Mouse (Mus musculus): ENCODE data around the gene Sh3bgrl3. TPM values are rescaled to one million over a fixed set of nuclear protein-coding genes. Genes with fewer than 3 reads are reported as not detected.

The Sh3bgrl3 gene
- polyA plus RNA-seq, 1 experiment from 2014 or later: 295 TPM

DNA sequence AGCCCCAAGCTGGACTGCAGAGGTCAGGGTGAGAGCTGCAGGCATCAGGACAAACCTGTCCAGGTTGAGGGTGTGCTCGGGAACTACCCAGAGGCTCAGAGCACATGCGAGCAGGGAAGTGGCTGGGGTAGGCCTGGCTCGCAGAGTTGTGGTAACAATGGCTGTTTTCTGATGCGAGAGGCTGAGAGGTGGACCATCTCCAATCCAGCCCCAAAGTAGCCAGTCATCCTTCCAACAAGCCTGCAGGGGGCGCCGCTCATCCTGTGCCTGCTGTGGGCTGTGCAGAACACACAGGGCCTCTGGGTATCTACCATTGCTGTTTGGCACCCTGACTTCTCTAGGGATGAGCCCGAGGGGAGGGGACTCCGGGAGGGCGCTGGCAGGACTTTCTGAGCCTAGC, 8.9 kb downstream of the Sh3bgrl3 start:
- WGBS: 64% methylated on average over 9 of the region's 9 CpGs
- DNase-seq (ENCODE audit: low spot score): peak; percentile 36
- no peak for ATAC-seq (ENCODE audit: insufficient read depth, low FRiP score, low TSS enrichment)
- Histone ChIP-seq H3K4me3 (ENCODE audit: low read depth, low read length) (no peak overlapping the region), H3K9me3 (ENCODE audit: control insufficient read depth, low read length) (no peaks in the 10 kb centered on the region), H3K36me3 (ENCODE audit: control insufficient read depth, insufficient read depth, low read length) (no peaks in the 10 kb centered on the region), H3K4me2 (ENCODE audit: low read depth) (no peak overlapping the region), H3K9ac (ENCODE audit: low read length) (no peak overlapping the region), H3K4me1 (ENCODE audit: control insufficient read depth, insufficient read depth, low read length) (no peaks in the 10 kb centered on the region), H3K27me3 (ENCODE audit: control insufficient read depth, insufficient read depth, low read length) (no peaks in the 10 kb centered on the region), H3K27ac (ENCODE audit: low read depth, low read length) (no peak overlapping the region)

DNA sequence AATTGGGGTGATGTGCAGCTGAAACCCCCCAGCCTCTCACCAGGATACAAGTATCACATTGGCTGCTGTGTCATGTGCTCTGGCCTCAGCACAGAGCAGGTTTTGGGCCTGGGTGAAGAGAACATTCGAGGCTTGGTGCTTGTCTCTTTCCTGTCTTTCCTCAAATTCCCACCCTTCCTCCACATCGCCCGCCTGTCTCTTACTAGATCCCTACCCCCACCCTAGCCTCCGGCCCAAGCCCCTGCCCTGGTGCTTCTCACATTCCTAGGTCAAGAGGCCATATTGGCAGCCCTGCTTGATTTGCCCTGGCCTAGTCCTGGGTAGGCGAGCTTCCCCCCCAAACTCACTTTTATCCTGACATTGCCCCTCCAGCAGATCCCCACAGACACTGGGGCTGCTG, 9.5 kb downstream of the Sh3bgrl3 start:
- no peaks in the 10 kb centered on the region for H3K9me3 ChIP-seq (ENCODE audit: control insufficient read depth, low read length)
- H3K9ac ChIP-seq (ENCODE audit: low read length): no peak overlapping the region
- no peak overlapping the region for H3K27ac ChIP-seq (ENCODE audit: low read depth, low read length)
- ATAC-seq (ENCODE audit: insufficient read depth, low FRiP score, low TSS enrichment): no peak
- no peaks in the 10 kb centered on the region for H3K4me1 ChIP-seq (ENCODE audit: control insufficient read depth, insufficient read depth, low read length)
- no peaks in the 10 kb centered on the region for H3K27me3 ChIP-seq (ENCODE audit: control insufficient read depth, insufficient read depth, low read length)
- 71% methylated on average over 5 of the region's 5 CpGs for WGBS
- H3K36me3 ChIP-seq (ENCODE audit: control insufficient read depth, insufficient read depth, low read length): no peaks in the 10 kb centered on the region
- no peak overlapping the region for H3K4me2 ChIP-seq (ENCODE audit: low read depth)
- no peak overlapping the region for H3K4me3 ChIP-seq (ENCODE audit: low read depth, low read length)
- DNase-seq (ENCODE audit: low spot score): no peak

DNA sequence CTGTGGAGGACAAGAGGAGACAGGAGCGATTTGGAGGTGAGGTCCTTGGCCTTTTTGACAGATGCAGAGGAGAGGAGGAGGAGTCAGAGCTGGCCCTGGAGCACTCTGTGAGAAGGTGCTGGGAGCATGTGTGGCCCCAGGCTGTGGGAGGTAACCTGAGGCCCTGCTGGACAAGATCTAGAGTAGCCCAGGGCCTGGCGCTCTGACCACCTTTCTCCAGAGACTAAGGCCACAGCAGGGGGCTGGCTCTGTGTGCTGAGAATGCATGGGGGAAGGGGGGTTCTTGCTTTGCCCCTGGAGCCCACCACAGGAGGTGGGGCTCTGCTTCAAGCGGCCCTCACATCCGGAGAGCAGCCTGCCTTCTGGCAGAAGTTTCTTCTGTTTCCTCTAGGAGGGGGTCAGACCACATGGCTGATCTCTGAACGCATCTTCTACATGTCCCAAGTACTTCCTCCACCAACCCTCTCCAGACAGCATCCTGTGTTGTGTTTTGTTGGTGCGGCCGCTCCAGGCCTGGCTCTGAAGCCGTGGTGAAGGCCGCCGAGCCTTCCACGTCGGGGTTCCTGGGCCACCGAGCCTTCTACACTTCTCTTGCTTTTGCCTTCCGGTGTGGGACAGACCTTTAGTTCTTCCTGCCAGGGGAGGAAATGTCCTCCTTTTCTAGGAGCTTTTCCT, 10.3 kb downstream of the Sh3bgrl3 start:
- no peaks in the 10 kb centered on the region for H3K27me3 ChIP-seq (ENCODE audit: control insufficient read depth, insufficient read depth, low read length)
- no peaks in the 10 kb centered on the region for H3K36me3 ChIP-seq (ENCODE audit: control insufficient read depth, insufficient read depth, low read length)
- no peaks in the 10 kb centered on the region for H3K4me1 ChIP-seq (ENCODE audit: control insufficient read depth, insufficient read depth, low read length)
- H3K4me2 ChIP-seq (ENCODE audit: low read depth): no peak overlapping the region
- no peak for ATAC-seq (ENCODE audit: insufficient read depth, low FRiP score, low TSS enrichment)
- 81% methylated on average over 14 of the region's 14 CpGs for WGBS
- no peak overlapping the region for H3K9ac ChIP-seq (ENCODE audit: low read length)
- DNase-seq (ENCODE audit: low spot score): no peak
- no peak overlapping the region for H3K4me3 ChIP-seq (ENCODE audit: low read depth, low read length)
- no peak overlapping the region for H3K27ac ChIP-seq (ENCODE audit: low read depth, low read length)
- no peaks in the 10 kb centered on the region for H3K9me3 ChIP-seq (ENCODE audit: control insufficient read depth, low read length)

DNA sequence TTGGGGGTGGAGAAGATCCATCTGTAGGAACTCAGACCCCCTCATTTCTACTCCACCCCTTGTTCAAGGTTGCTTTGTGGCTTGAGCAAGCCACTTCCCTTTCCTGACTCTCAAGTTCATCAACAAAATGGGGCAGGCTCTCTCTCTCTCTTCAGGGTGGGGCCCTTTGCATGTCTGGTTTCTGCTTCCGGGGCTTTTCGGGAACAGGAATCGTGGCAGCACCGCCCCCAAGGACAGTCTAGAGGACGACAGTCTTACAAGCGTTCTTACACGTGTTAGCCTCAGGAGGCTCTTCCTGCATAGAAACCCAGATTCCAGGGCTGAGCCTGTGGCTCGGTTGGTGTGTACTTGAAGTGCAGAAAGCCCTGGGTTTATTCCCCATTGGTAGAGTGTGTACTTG, 11.6 kb downstream of the Sh3bgrl3 start:
- Histone ChIP-seq H3K4me3 (ENCODE audit: low read depth, low read length) (no peak overlapping the region), H3K9ac (ENCODE audit: low read length) (no peak overlapping the region), H3K9me3 (ENCODE audit: control insufficient read depth, low read length) (no peaks in the 10 kb centered on the region), H3K27ac (ENCODE audit: low read depth, low read length) (no peak overlapping the region), H3K36me3 (ENCODE audit: control insufficient read depth, insufficient read depth, low read length) (no peaks in the 10 kb centered on the region), H3K4me2 (ENCODE audit: low read depth) (no peak overlapping the region), H3K4me1 (ENCODE audit: control insufficient read depth, insufficient read depth, low read length) (no peaks in the 10 kb centered on the region), H3K27me3 (ENCODE audit: control insufficient read depth, insufficient read depth, low read length) (no peaks in the 10 kb centered on the region)
- DNase-seq (ENCODE audit: low spot score) (no peak), ATAC-seq (ENCODE audit: insufficient read depth, low FRiP score, low TSS enrichment) (no peak)
- 76% methylated on average over 8 of the region's 8 CpGs for WGBS

DNA sequence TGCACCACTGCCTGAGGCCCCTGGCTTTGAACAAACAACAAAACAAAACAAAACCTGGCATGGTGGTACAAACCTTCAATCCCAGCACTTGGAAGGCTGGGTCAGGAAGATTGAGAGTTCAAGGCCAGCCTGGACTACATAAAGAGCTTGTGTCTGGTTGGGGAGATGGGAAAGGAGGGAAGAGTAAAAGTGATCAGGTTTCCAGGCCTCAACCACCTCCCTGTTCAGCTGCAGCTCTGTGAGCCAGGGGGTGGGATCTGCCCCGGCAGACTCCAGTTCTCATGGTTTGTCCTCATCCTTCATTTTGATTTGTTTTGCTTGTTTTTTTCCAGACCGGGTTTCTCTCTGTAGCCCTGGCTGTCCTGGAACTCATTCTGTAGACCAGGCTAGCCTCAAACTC, 12.1 kb downstream of the Sh3bgrl3 start:
- DNase-seq (ENCODE audit: low spot score) (no peak), ATAC-seq (ENCODE audit: insufficient read depth, low FRiP score, low TSS enrichment) (no peak)
- Histone ChIP-seq H3K4me3 (ENCODE audit: low read depth, low read length) (no peak overlapping the region), H3K4me1 (ENCODE audit: control insufficient read depth, insufficient read depth, low read length) (no peaks in the 10 kb centered on the region), H3K9ac (ENCODE audit: low read length) (no peak overlapping the region), H3K36me3 (ENCODE audit: control insufficient read depth, insufficient read depth, low read length) (no peaks in the 10 kb centered on the region), H3K27me3 (ENCODE audit: control insufficient read depth, insufficient read depth, low read length) (no peaks in the 10 kb centered on the region), H3K9me3 (ENCODE audit: control insufficient read depth, low read length) (no peaks in the 10 kb centered on the region), H3K27ac (ENCODE audit: low read depth, low read length) (no peak overlapping the region), H3K4me2 (ENCODE audit: low read depth) (no peak overlapping the region)
- 95% methylated on average over 2 of the region's 2 CpGs for WGBS

DNA sequence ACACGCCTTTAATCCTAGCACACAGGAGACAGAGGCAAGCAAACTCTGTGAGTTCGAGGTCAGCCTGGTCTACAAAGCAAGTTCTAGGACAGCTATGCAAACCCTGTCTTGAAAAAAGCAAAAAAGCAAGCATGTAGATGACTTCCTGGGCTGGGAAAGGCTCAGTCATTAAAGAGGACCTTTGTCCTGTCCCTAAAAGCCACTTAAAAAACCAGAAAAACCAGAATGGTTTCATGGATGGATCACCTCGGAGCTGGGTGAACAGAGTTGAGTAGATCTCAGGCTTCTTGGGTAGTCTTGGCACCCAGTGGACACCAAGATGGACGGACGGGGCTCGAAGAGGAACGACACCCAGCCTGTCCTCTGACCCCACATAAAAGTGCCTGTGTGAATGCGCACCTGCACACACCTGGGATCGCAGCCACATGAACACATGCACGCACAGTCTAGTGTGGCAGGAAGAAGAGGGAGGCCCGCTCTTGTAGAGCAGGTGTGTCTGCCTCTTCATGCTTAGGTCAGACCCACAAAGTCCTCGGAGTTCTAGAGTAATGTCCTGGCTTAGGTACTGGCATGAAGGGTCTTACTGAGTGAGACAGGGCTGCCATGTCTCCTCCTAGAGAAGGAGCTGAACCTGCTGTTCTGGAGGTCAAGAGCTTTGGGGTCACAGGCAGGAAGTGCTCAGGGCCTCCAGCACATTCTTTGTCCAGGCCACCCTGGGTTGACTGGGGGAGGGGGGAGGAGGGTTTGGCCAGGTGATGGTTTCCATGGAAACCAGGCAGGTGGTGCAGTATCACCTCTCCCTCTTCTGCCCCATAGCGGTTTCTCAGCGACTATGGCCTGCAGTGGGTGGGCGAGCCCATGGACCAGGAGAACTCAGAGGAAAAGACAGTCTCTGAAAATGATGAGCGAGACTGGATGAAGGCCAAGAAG, 13.1 kb downstream of the Sh3bgrl3 start:
- Histone ChIP-seq H3K4me1 (ENCODE audit: control insufficient read depth, insufficient read depth, low read length) (no peaks in the 10 kb centered on the region), H3K4me3 (ENCODE audit: low read depth, low read length) (no peak overlapping the region), H3K9me3 (ENCODE audit: control insufficient read depth, low read length) (no peaks in the 10 kb centered on the region), H3K27me3 (ENCODE audit: control insufficient read depth, insufficient read depth, low read length) (no peaks in the 10 kb centered on the region), H3K36me3 (ENCODE audit: control insufficient read depth, insufficient read depth, low read length) (no peaks in the 10 kb centered on the region), H3K4me2 (ENCODE audit: low read depth) (no peak overlapping the region), H3K9ac (ENCODE audit: low read length) (no peak overlapping the region), H3K27ac (ENCODE audit: low read depth, low read length) (no peak overlapping the region)
- ATAC-seq (ENCODE audit: insufficient read depth, low FRiP score, low TSS enrichment) (no peak), DNase-seq (ENCODE audit: low spot score) (no peak)
- 85% methylated on average over 16 of the region's 16 CpGs for WGBS

DNA sequence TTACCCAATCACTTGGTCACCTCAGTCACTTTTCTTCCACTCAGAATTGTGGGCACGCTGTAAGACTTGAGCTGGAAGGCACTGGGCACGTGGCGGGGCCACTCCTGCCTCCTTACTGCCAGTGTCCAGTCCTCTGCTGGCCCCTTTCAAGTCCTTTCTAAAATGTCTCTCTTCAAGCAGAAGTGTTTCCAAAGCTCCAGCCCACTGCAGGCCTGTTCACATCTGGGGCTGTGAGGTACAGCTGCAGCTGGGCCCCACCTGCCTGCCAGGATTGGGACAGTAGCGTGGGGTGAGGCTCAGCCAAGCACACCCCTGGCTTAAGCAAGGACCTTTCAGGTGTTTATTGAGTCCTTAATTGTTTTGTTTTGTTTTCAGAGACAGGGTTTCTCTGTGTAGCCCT, 14.6 kb downstream of the Sh3bgrl3 start:
- H3K27ac ChIP-seq (ENCODE audit: low read depth, low read length): no peak overlapping the region
- WGBS: 93% methylated on average over 4 of the region's 4 CpGs
- no peak overlapping the region for H3K9ac ChIP-seq (ENCODE audit: low read length)
- H3K4me3 ChIP-seq (ENCODE audit: low read depth, low read length): no peak overlapping the region
- no peaks in the 10 kb centered on the region for H3K9me3 ChIP-seq (ENCODE audit: control insufficient read depth, low read length)
- no peak for ATAC-seq (ENCODE audit: insufficient read depth, low FRiP score, low TSS enrichment)
- no peak for DNase-seq (ENCODE audit: low spot score)
- no peaks in the 10 kb centered on the region for H3K4me1 ChIP-seq (ENCODE audit: control insufficient read depth, insufficient read depth, low read length)
- no peaks in the 10 kb centered on the region for H3K27me3 ChIP-seq (ENCODE audit: control insufficient read depth, insufficient read depth, low read length)
- no peak overlapping the region for H3K4me2 ChIP-seq (ENCODE audit: low read depth)
- H3K36me3 ChIP-seq (ENCODE audit: control insufficient read depth, insufficient read depth, low read length): no peaks in the 10 kb centered on the region

DNA sequence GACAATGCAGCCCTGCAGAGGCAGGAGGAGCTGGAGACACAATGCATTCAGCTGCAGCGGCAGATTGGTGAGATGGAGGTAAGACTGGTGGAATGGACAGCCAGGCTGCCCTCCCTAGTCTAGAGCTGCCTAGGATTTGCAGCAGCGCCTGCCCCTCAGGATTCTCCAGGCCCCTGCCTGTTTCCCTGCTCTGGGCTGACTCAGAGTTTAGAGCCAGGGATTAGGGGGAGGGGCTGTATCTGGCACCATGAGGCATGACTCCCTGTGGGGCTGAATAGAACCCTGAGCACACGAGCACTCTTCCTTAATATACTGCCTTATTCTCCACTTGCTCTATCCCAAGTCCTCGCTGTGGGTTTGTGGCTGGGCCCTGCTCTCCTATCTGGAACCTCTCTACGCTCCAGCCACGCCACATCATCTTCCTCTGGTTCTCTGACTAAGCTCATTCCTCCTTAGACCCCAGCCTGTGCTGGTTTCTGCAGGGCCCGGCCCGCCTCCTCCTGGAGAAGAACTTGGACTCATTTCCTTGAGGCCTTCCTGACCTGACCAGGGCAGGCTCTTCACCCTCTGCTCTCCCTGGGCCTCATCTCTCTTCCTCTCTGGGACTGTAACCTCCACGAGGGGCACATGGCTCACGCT, 15.1 kb downstream of the Sh3bgrl3 start:
- Histone ChIP-seq H3K4me2 (ENCODE audit: low read depth) (no peak overlapping the region), H3K4me3 (ENCODE audit: low read depth, low read length) (no peak overlapping the region), H3K27me3 (ENCODE audit: control insufficient read depth, insufficient read depth, low read length) (no peaks in the 10 kb centered on the region), H3K9ac (ENCODE audit: low read length) (no peak overlapping the region; the same call in 1 of the 2 replicates), H3K4me1 (ENCODE audit: control insufficient read depth, insufficient read depth, low read length) (no peaks in the 10 kb centered on the region), H3K27ac (ENCODE audit: low read depth, low read length) (no peak overlapping the region), H3K36me3 (ENCODE audit: control insufficient read depth, insufficient read depth, low read length) (no peaks in the 10 kb centered on the region), H3K9me3 (ENCODE audit: control insufficient read depth, low read length) (no peaks in the 10 kb centered on the region)
- DNase-seq (ENCODE audit: low spot score) (no peak), ATAC-seq (ENCODE audit: insufficient read depth, low FRiP score, low TSS enrichment) (no peak)
- 57% methylated on average over 10 of the region's 10 CpGs for WGBS

All from neural tube, embryonic 11.5 days (tissue).